ENCODE assay signal across 16 mouse cellular contexts in the genomic region with DNA sequence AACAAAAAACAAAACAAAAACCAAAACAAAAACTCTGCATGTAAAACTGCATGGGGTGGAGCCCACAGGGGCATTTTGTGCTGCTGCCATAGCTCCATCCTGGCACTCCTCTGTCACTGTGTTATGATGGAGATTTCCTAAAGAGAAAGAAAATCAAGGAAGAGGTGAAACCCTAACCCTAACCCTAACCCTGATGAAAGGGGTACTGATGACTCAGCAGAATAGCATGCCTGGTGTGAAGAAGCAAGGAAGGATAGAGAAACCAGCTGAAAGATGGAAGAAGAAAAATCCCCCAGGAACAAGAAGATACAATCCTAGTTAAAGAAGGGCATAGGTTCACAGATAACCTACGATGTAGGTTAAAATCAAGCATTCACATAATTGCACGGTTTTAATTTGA.
DNase-seq lines count a peak whose midpoint lies in the region; TF ChIP-seq lines count a peak whose summit lies in the region.
"Had no signal": no experiment of that assay in that cellular context is flagged by ENCODE, and none has a peak within 500 bp of the region (broad histone marks: within the 10 kb centered on the region; RNA-seq: fewer than 3 reads in every experiment).

No protein-coding gene starts in this region.

- H3K79me2 ChIP-seq in CH12.LX (replicated peaks; ENCODE audit: control insufficient read depth, extremely low read depth, insufficient read depth, poor library complexity, severe bottlenecking) = no peaks in the 10 kb centered on the region

- no peak for TF ChIP-seq CTCF in CH12.LX (conservative IDR thresholded peaks at IDR 0.05 in 1 of 2, IDR thresholded peaks at IDR 0.05 in 1 of 2; ENCODE audit: low read depth in 2 of 2, low read length in 2 of 2)

- no peak for TF ChIP-seq POLR2A in CH12.LX (IDR thresholded peaks at IDR 0.05; ENCODE audit: low read depth, low read length)

- TF ChIP-seq RAD21 in CH12.LX (IDR thresholded peaks at IDR 0.05; ENCODE audit: low read depth, low read length) = no peak

- H3K36me3 ChIP-seq in CH12.LX (replicated peaks in 1 of 2; ENCODE audit: control insufficient read depth in 1 of 2, insufficient read depth in 1 of 2, low read length in 1 of 2) (no peaks in the 10 kb centered on the region), ES-E14 (ENCODE audit: control insufficient read depth, insufficient read depth, low read length, poor library complexity, severe bottlenecking) (no peaks in the 10 kb centered on the region)
- H3K36me3 ChIP-seq: G1E had no signal

- peaks cover 49% of the 10 kb centered on the region for H3K9me3 ChIP-seq in CH12.LX (replicated peaks; ENCODE audit: low read length)
- H3K9me3 ChIP-seq in ES-E14 (ENCODE audit: control insufficient read depth, insufficient read depth, low read depth, low read length) = no peaks in the 10 kb centered on the region

- dilution Hi-C loops in CH12.LX (cut with MboI; ENCODE audit: extremely low pct_ligation_motif_present, extremely low pct_unique_long_range_greater_than_20kb, low sequenced_read_pairs) = no loop called here

- in situ Hi-C loops in CH12.LX (cut with MboI; ENCODE audit: low pct_ligation_motif_present, low pct_unique_long_range_greater_than_20kb, low sequenced_read_pairs) (no loop called here), ES-E14 (cut with MboI; ENCODE audit: low sequenced_read_pairs in 2 of 2, unreplicated experiment in 2 of 2) (no loop called here)

- H3K9ac ChIP-seq in CH12.LX (ENCODE audit: insufficient read depth, low read depth) (no peak overlapping the region), ES-E14 (ENCODE audit: insufficient read depth, low read depth, low read length, poor library complexity, severe bottlenecking) (no peak overlapping the region)

- no peak for TF ChIP-seq EP300 in CH12.LX (IDR thresholded peaks at IDR 0.05; ENCODE audit: low read length)

- H3K27me3 ChIP-seq in CH12.LX (replicated peaks) = no peaks in the 10 kb centered on the region

- H3K4me2 ChIP-seq in CH12.LX (ENCODE audit: insufficient read depth, low read depth, poor library complexity, severe bottlenecking) = no peak overlapping the region

- DNase-seq in CH12.LX (ENCODE audit: extremely low read depth) (no peak), ES-E14 (ENCODE audit: low read depth, low spot score) (no peak), adipocyte (ENCODE audit: low spot score) (no peak)
- DNase-seq in cerebellum, postnatal 14 days = no peak
- DNase-seq: adrenal gland, adult 8-10 months; adrenal gland, postnatal 10 days; adrenal gland, postnatal 14 days; adrenal gland, postnatal 25 days; B cell, adult 2 months; cerebellum, adult 11 months; cerebellum, adult 11-12 months; cerebellum, adult 18-20 months; cerebellum, adult 2 months; cerebellum, adult 8-10 months; cerebellum, adult 9-10 months had no signal

- H3K4me3 ChIP-seq in CH12.LX (replicated peaks in 1 of 3; ENCODE audit: low read depth in 2 of 3, low read length in 2 of 3, poor library complexity in 1 of 3) (no peak overlapping the region), ES-E14 (ENCODE audit: insufficient read depth in 1 of 2, low read depth in 1 of 2, low read length in 2 of 2, poor library complexity in 1 of 2, severe bottlenecking in 1 of 2) (no peak overlapping the region)

- H3K27ac ChIP-seq in CH12.LX (ENCODE audit: insufficient read depth, low read depth) (no peak overlapping the region), ES-E14 (ENCODE audit: insufficient read depth, low read depth, low read length, poor library complexity, severe bottlenecking) (no peak overlapping the region)

- H3K4me1 ChIP-seq in CH12.LX (ENCODE audit: control insufficient read depth in 1 of 2, insufficient read depth in 2 of 2) (no peaks in the 10 kb centered on the region), ES-E14 (ENCODE audit: control insufficient read depth in 2 of 2, insufficient read depth in 2 of 2, low read length in 2 of 2, poor library complexity in 1 of 2) (peaks cover 0 to 2% of the 10 kb centered on the region in 2 experiments; a peak in 1 of 4 replicates)

TF ChIP-seq in CH12.LX, 34 proteins besides CTCF, POLR2A, EP300 and RAD21:
- peak; percentile 19; the same call in 1 of the 2 replicates for TF ChIP-seq MAFK (IDR thresholded peaks at IDR 0.05; ENCODE audit: insufficient replicate concordance, low read length)
- no peak for TF ChIP-seq ELF1 (IDR thresholded peaks at IDR 0.05; ENCODE audit: low read depth, low read length)

TF ChIP-seq in ES-E14, 5 proteins besides CTCF, POLR2A, EP300 and RAD21:
- TF ChIP-seq CHD2 (IDR thresholded peaks at IDR 0.05; ENCODE audit: low read depth, low read length) = no peak
- no peak for TF ChIP-seq HCFC1 (IDR thresholded peaks at IDR 0.05; ENCODE audit: borderline replicate concordance, insufficient read depth, low read length)
- no peak for TF ChIP-seq ZNF384 (IDR thresholded peaks at IDR 0.05; ENCODE audit: low read depth, low read length)
- TF ChIP-seq ZC3H11A (IDR thresholded peaks at IDR 0.05; ENCODE audit: borderline replicate concordance, low read depth, low read length) = no peak
- TF ChIP-seq MAFK (IDR thresholded peaks at IDR 0.05; ENCODE audit: insufficient read depth, low read depth, low read length) = peak; percentile 90
